Mouse (Mus musculus): Measurements from ENCODE around the gene 1810009A15Rik.
A peak's percentile ranks its signal among the peaks of the same experiment; 100 is the strongest.

1810009A15Rik gene

DNA sequence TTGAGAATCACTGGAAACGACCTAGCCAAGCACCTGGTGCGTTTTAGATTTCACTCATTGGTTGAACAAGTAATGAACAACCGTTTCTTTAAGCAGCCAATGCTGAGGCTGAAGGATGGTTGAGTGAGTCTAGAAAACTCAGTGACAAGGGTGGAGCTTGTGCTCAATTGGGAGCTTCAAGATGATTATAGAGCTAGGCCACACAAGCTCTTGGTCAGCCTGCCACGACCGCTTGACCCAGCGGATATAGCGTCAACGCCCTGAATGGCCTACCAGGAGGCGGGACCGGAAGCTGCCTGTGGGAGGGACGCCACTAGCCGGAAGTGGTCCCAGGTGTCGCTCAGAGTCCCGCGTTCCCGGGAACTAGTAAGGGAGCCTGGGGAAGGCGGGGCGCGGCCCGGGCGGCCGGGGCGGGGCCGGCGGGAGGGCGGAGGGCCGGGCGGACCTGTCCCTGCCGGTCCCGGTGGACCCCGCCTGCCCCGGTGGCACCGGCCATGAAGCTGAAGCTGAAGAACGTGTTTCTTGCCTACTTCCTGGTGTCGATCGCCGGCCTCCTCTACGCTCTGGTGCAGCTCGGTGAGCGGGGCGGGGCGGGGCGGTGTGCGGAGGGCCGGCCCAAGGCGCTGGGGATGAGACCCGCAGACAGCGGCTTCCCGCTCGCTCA lies 31.6 kb downstream of the 1810009A15Rik start, which contains the start of gene B3gat3:
TSS of gene B3gat3 (plus strand) at position 302 of the 664 bp plus-strand sequence.
- DNase-seq (ENCODE audit: low spot score), result peak; percentile 91

GRCm38 (mm10) chr19:8920836-8921291 lies 32.2 kb downstream of the 1810009A15Rik start:
- DNase-seq (ENCODE audit: low spot score), result no peak

DNA sequence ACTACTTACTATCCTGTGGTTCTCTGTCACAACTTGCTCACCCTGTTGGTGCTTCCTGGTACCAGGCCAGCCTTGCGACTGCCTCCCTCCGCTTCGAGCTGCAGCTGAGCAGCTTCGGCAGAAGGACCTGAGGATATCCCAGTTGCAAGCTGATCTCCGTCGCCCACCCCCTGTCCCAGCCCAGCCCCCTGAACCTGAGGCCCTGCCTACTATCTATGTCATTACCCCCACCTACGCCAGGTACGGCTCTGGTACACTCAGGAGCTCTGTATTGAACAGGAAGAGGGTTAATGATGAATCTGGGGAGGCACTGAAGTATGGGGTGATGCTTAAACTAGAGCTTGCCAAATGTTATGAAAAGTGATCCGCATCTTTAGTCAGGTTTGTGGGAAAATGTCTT lies 33.1 kb downstream of the 1810009A15Rik start:
- DNase-seq (ENCODE audit: low spot score), result no peak

GRCm38 (mm10) chr19:8926766-8927165 lies 38.1 kb downstream of the 1810009A15Rik start:
- no peak for DNase-seq (ENCODE audit: low spot score)

DNA sequence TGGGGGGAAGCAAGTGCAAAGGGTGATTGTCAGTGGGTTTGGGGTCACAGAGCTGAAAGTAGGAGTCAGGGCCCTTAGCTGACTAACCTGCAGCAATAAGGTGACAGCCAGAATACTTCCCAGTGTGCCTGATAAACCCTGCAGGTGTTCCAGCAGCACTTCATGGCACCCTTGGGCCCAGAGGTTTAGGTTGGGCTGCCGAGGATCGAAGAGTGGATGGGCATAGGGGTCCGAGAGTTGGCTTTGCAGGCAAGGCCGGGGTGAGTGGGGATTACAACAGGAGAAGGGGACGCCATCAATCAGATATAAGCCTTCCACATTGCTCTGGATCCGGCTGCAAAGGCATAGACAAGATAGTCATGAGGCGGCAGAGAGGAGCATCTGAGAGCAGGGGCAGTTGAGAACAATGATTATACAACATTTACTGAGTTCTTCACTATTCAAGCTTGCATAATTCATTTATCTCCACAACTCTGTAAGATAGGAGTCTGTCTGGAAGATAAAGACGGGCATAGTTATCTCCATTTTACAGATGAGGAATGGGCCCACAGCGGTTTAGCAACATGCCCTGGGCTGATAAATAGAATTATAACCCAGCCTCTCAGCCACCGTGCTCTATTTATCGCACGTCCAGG lies 39.4 kb downstream of the 1810009A15Rik start:
- no peak for DNase-seq (ENCODE audit: low spot score)

DNA sequence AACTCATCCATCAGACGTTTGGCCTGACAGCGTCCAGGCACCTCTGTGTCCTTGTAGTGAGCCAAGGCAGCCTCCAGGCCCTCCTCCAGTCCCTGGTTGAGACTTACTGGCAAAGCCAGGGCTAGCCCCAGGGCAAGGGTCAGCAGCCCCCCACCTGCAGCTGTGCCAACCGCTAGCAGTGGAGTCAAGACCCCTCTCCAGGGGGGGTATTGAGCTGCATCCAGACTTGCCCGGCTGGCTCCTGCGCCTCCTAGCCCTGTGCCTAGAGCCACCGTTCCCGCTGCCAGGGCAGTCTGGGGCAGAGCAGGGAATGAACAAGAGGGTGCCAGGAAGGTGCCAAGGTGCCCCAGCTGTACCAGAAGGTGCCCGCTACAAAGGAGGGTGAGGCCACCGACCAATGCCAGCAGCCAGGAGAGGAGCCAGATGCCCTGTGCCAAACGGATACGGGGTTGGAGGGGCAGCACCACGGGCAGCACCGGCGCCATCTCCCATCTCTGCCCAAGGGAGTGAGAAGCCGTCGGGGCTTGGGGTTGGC lies 40.1 kb downstream of the 1810009A15Rik start:
- no peak for DNase-seq (ENCODE audit: low spot score)

DNA sequence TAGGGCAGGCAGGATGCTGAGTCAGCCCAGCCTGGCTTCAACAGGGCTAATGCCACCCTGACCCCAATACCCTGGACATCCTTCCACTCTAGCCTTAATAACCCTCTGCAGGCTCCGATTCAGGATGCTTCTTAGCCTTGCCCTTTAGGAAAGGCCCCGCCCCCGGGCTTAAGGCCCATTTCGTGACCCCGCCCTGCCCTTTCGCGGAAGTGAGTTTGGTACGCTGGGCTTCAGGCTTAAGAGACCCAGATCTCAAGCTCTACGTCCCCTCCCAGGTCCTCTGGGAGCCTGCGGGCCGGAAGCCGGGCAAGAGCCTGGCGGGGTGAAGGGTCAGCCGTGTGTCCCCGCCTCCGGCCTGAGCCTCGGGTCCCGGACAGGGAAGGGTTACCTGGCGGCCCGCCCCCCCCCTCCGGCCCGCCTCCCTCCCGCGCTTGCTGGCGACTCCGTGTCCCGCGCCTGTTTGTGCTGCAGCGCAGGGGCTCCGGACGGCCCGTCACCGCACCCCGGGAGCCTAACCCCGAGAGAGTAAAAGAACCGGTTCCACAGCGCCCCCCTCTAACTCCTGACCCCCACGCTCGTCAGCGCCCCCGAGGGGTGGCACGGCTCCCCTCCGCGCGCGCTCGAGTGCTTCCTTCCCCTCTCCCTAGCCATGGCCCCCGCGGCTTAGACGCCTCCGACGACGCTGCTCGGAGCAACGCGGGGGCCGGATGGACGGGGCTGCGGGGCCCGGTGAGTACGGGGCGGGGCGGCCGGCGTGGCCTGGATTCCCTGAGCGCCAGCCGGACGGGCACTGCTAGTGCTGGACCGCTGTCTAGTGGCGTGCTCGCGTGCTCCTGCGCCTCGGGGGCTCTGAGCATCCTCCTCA lies 40.8 kb downstream of the 1810009A15Rik start, which contains the start of the genes Rom1 and Eml3:
TSS of gene Rom1 (minus strand) at position 133 of the 865 bp plus-strand sequence.
TSS of gene Eml3 (plus strand) at position 329 of the 865 bp plus-strand sequence.
- peak; percentile 84 for DNase-seq (ENCODE audit: low spot score)

DNA sequence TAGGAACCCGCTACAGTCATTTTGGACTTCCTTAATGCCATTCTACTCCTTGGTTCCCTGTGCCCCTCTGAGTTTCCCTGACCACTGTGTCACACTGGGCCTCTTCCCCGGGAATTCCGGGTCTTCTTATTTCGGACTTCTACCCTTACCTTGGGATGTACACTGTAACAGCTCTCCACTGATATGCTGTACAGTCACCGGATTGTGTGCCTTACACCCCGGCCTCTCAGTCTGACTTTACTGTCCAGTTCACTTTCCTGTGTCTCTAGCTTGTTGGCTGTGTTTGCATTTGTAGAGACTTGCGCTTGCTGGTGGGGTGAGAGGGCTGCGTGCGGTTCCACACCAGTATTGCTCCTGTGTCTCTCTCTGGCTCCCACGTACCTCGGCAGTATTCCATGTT lies 41.5 kb downstream of the 1810009A15Rik start:
- DNase-seq (ENCODE audit: low spot score), result no peak

GRCm38 (mm10) chr19:8930771-8931170 lies 42.1 kb downstream of the 1810009A15Rik start:
- no peak for DNase-seq (ENCODE audit: low spot score)

- no peak for DNase-seq (ENCODE audit: low spot score)
Measured at GRCm38 (mm10) chr19:8936736-8937135, 48.1 kb downstream of the 1810009A15Rik start.

Measured in ovary, postnatal 14 days (tissue).